Mouse (Mus musculus) neural tube, embryonic 15.5 days (tissue): Measurements from ENCODE around the gene Etnppl. TPM values are rescaled to one million over a fixed set of nuclear protein-coding genes. Genes with fewer than 3 reads are reported as not detected.

Experiments
- ATAC-seq: fragments of 200-750 bp; cut with Nextera tagmentation; 2 replicates; pipeline ENCODE4 v1.8.0; 2017; ENCODE audit warnings: mild to moderate bottlenecking, moderate TSS enrichment, moderate library complexity; ENCODE audit not compliant: low FRiP score
- H3K27ac ChIP-seq: fragments of 300-500 bp; sonication (generic); replicated peaks from 2 replicates; pipeline ENCODE4 v1.5.1; 2015; ENCODE audit warnings: mild to moderate bottlenecking, inconsistent platforms
- H3K27me3 ChIP-seq: fragments of 300-500 bp; sonication (generic); replicated peaks from 2 replicates; pipeline ENCODE4 v1.6.1; 2015; ENCODE audit warnings: inconsistent platforms
- H3K36me3 ChIP-seq: fragments of 300-500 bp; sonication (generic); 2 replicates; pipeline ENCODE4 v1.6.1; 2015; ENCODE audit warnings: inconsistent platforms
- H3K4me1 ChIP-seq: fragments of 300-500 bp; sonication (generic); 2 replicates; pipeline ENCODE4 v1.6.1; 2015; ENCODE audit warnings: inconsistent platforms
- H3K4me2 ChIP-seq: fragments of 300-500 bp; sonication (generic); 2 replicates; pipeline ENCODE4 v1.6.1; 2015; ENCODE audit warnings: inconsistent platforms, mild to moderate bottlenecking, moderate library complexity
- H3K4me3 ChIP-seq: fragments of 300-500 bp; sonication (generic); replicated peaks from 2 replicates; pipeline ENCODE4 v1.5.1; 2015; ENCODE audit warnings: mild to moderate bottlenecking, inconsistent platforms
- H3K9ac ChIP-seq: fragments of 300-500 bp; sonication (generic); replicated peaks from 2 replicates; pipeline ENCODE4 v1.6.1; 2015; ENCODE audit warnings: mild to moderate bottlenecking, inconsistent platforms
- H3K9me3 ChIP-seq: fragments of 300-500 bp; sonication (generic); replicated peaks from 2 replicates; pipeline ENCODE4 v1.6.1; 2016; ENCODE audit warnings: inconsistent platforms
- WGBS: fragments of 180-500 bp; shearing (Covaris S2); methylation state at CpG from one replicate; pipeline ENCODE4 v1.1.7; 2015; ENCODE audit warnings: mixed read lengths; 5-methylcytosine and 5-hydroxymethylcytosine counted together
- polyA plus RNA-seq: library from polyadenylated mRNA; unstranded; fragments of >200 nt; fragmentation: Nextera tagmentation; extraction: Ambion mirVana; gene quantifications from 2 replicates; pipeline ENCODE4 v1.2.1, GENCODE M21; 2015

The Etnppl gene
- polyA plus RNA-seq, 1 experiment from 2014 or later: 0.15 TPM

- Histone ChIP-seq H3K27me3 (no peaks in the 10 kb centered on the region), H3K9me3 (no peaks in the 10 kb centered on the region), H3K4me3 (no peak overlapping the region), H3K4me2 (no peak overlapping the region), H3K27ac (no peak overlapping the region), H3K4me1 (peaks cover 5% of the 10 kb centered on the region; the same call in 1 of the 2 replicates), H3K36me3 (no peaks in the 10 kb centered on the region), H3K9ac (no peak overlapping the region)
- 90% methylated on average over 9 of the region's 9 CpGs for WGBS
- no peak for ATAC-seq
Observed at GRCm38 (mm10) chr3:130614444-130614843, 2.8 kb upstream of the Etnppl start.

- H3K9me3 ChIP-seq: no peaks in the 10 kb centered on the region
- no peak overlapping the region for H3K27ac ChIP-seq
- H3K36me3 ChIP-seq: no peaks in the 10 kb centered on the region
- peaks cover 5% of the 10 kb centered on the region; the same call in 1 of the 2 replicates for H3K4me1 ChIP-seq
- H3K9ac ChIP-seq: no peak overlapping the region
- WGBS: 57% methylated on average over 8 of the region's 8 CpGs
- no peak overlapping the region for H3K4me3 ChIP-seq
- no peaks in the 10 kb centered on the region for H3K27me3 ChIP-seq
- no peak for ATAC-seq
- H3K4me2 ChIP-seq: no peak overlapping the region
Observed at GRCm38 (mm10) chr3:130615625-130616024, 1.6 kb upstream of the Etnppl start.

GRCm38 (mm10) chr3:130620517-130621146 is 3.4 kb downstream of the Etnppl start:
- ATAC-seq: no peak

GRCm38 (mm10) chr3:130628358-130628757 is 11.1 kb downstream of the Etnppl start:
- WGBS: 93% methylated on average over 5 of the region's 5 CpGs
- no peaks in the 10 kb centered on the region for H3K4me1 ChIP-seq
- no peak for ATAC-seq

More at GRCm38 (mm10) chr3:130620517-130621146, 3.4 kb downstream of the Etnppl start:
- H3K36me3 ChIP-seq: no peaks in the 10 kb centered on the region
- 72% methylated on average over 12 of the region's 12 CpGs for WGBS
- H3K27ac ChIP-seq: no peak overlapping the region
- no peak overlapping the region for H3K4me3 ChIP-seq
- H3K9me3 ChIP-seq: no peaks in the 10 kb centered on the region
- no peaks in the 10 kb centered on the region for H3K27me3 ChIP-seq
- H3K4me2 ChIP-seq: no peak overlapping the region
- H3K9ac ChIP-seq: no peak overlapping the region
- peaks cover 5% of the 10 kb centered on the region; the same call in 1 of the 2 replicates for H3K4me1 ChIP-seq

GRCm38 (mm10) chr3:130633859-130634258 is 16.6 kb downstream of the Etnppl start:
- 64% methylated on average over 5 of the region's 5 CpGs for WGBS
- Histone ChIP-seq H3K36me3 (no peaks in the 10 kb centered on the region), H3K4me2 (no peak overlapping the region), H3K4me3 (no peak overlapping the region), H3K27me3 (no peaks in the 10 kb centered on the region), H3K9ac (no peak overlapping the region), H3K27ac (no peak overlapping the region), H3K9me3 (no peaks in the 10 kb centered on the region), H3K4me1 (no peaks in the 10 kb centered on the region)
- ATAC-seq: no peak

More at GRCm38 (mm10) chr3:130628358-130628757, 11.1 kb downstream of the Etnppl start:
- Histone ChIP-seq H3K4me3 (no peak overlapping the region), H3K36me3 (no peaks in the 10 kb centered on the region), H3K27me3 (no peaks in the 10 kb centered on the region), H3K27ac (no peak overlapping the region), H3K4me2 (no peak overlapping the region), H3K9me3 (no peaks in the 10 kb centered on the region), H3K9ac (no peak overlapping the region)

- Histone ChIP-seq H3K9me3 (no peaks in the 10 kb centered on the region), H3K4me3 (no peak overlapping the region), H3K9ac (no peak overlapping the region), H3K36me3 (no peaks in the 10 kb centered on the region), H3K27ac (no peak overlapping the region), H3K4me1 (no peaks in the 10 kb centered on the region), H3K4me2 (no peak overlapping the region), H3K27me3 (no peaks in the 10 kb centered on the region)
- WGBS: 75% methylated on average over 11 of the region's 11 CpGs
- ATAC-seq: no peak
Observed at GRCm38 (mm10) chr3:130646110-130646810, 29.0 kb downstream of the Etnppl start.

- Histone ChIP-seq H3K36me3 (no peaks in the 10 kb centered on the region), H3K27me3 (no peaks in the 10 kb centered on the region), H3K4me1 (no peaks in the 10 kb centered on the region), H3K4me3 (no peak overlapping the region), H3K9me3 (no peaks in the 10 kb centered on the region), H3K27ac (no peak overlapping the region), H3K9ac (no peak overlapping the region), H3K4me2 (no peak overlapping the region)
- WGBS: 68% methylated on average over 6 of the region's 6 CpGs
- no peak for ATAC-seq
Observed at GRCm38 (mm10) chr3:130649569-130649968, 32.3 kb downstream of the Etnppl start.

- H3K4me2 ChIP-seq: no peak overlapping the region
- H3K4me3 ChIP-seq: no peak overlapping the region
- ATAC-seq: no peak
- H3K36me3 ChIP-seq: no peaks in the 10 kb centered on the region
- no peaks in the 10 kb centered on the region for H3K9me3 ChIP-seq
- 85% methylated on average over 6 of the region's 6 CpGs for WGBS
- H3K27me3 ChIP-seq: no peaks in the 10 kb centered on the region
- no peaks in the 10 kb centered on the region for H3K4me1 ChIP-seq
- H3K9ac ChIP-seq: no peak overlapping the region
- no peak overlapping the region for H3K27ac ChIP-seq
Observed at GRCm38 (mm10) chr3:130660619-130661018, 43.4 kb downstream of the Etnppl start.

- no peaks in the 10 kb centered on the region for H3K4me1 ChIP-seq
- WGBS: 91% methylated on average over 3 of the region's 3 CpGs
- ATAC-seq: no peak
- H3K27ac ChIP-seq: no peak overlapping the region
- no peak overlapping the region for H3K9ac ChIP-seq
- no peak overlapping the region for H3K4me2 ChIP-seq
- H3K9me3 ChIP-seq: no peaks in the 10 kb centered on the region
- H3K4me3 ChIP-seq: no peak overlapping the region
- no peaks in the 10 kb centered on the region for H3K36me3 ChIP-seq
- no peaks in the 10 kb centered on the region for H3K27me3 ChIP-seq
Observed at GRCm38 (mm10) chr3:130662496-130662895, 45.2 kb downstream of the Etnppl start.

GRCm38 (mm10) chr3:130671291-130671690 is 54.0 kb downstream of the Etnppl start:
- Histone ChIP-seq H3K4me3 (no peak overlapping the region), H3K27me3 (no peaks in the 10 kb centered on the region), H3K4me1 (no peaks in the 10 kb centered on the region), H3K36me3 (no peaks in the 10 kb centered on the region), H3K27ac (no peak overlapping the region), H3K4me2 (no peak overlapping the region), H3K9ac (no peak overlapping the region), H3K9me3 (no peaks in the 10 kb centered on the region)
- 34% methylated on average over 14 of the region's 14 CpGs for WGBS
- no peak for ATAC-seq

- Histone ChIP-seq H3K27ac (no peak overlapping the region), H3K9ac (no peak overlapping the region), H3K9me3 (no peaks in the 10 kb centered on the region), H3K4me1 (no peaks in the 10 kb centered on the region), H3K36me3 (no peaks in the 10 kb centered on the region), H3K4me2 (no peak overlapping the region), H3K4me3 (no peak overlapping the region), H3K27me3 (no peaks in the 10 kb centered on the region)
- ATAC-seq: no peak
- WGBS: 95% methylated on average over 19 of the region's 19 CpGs
Observed at GRCm38 (mm10) chr3:130677671-130678460, 60.6 kb downstream of the Etnppl start.
